Mouse (Mus musculus) heart, embryonic 16.5 days (tissue): ENCODE data around the gene Ablim1. TPM values are rescaled to one million over a fixed set of nuclear protein-coding genes. Genes with fewer than 3 reads are reported as not detected.
A peak's percentile ranks its signal among the peaks of the same experiment; 100 is the strongest.

ENCODE experiments used
- ATAC-seq: fragments of 200-750 bp; cut with Nextera tagmentation; replicated peaks from 2 replicates; pipeline ENCODE4 v1.8.0; 2017; ENCODE audit warnings: moderate number of reproducible peaks; ENCODE audit not compliant: insufficient read depth, low FRiP score; ENCODE audit errors: extremely low read depth
- H3K27ac ChIP-seq: fragments of 300-500 bp; sonication (generic); 2 replicates; pipeline ENCODE4 v1.5.1; 2014; ENCODE audit warnings: mild to moderate bottlenecking, low read length, control low read depth, moderate library complexity
- H3K27me3 ChIP-seq: fragments of 300-500 bp; sonication (generic); 2 replicates; pipeline ENCODE4 v1.6.1; 2014; ENCODE audit warnings: low read length, mixed read lengths; ENCODE audit not compliant: control insufficient read depth, insufficient read depth
- H3K36me3 ChIP-seq: fragments of 300-500 bp; sonication (generic); 2 replicates; pipeline ENCODE4 v1.6.1; 2014; ENCODE audit not compliant: control insufficient read depth, insufficient read depth
- H3K4me1 ChIP-seq: fragments of 300-500 bp; sonication (generic); 2 replicates; pipeline ENCODE4 v1.6.1; 2014; ENCODE audit warnings: low read length, mixed read lengths; ENCODE audit not compliant: control insufficient read depth, insufficient read depth
- H3K4me2 ChIP-seq: fragments of 300-500 bp; sonication (generic); 2 replicates; pipeline ENCODE4 v1.6.1; 2014; ENCODE audit warnings: low read depth, mild to moderate bottlenecking, control low read depth, low read length
- H3K4me3 ChIP-seq: fragments of 300-500 bp; sonication (generic); 2 replicates; pipeline ENCODE4 v1.5.1; 2014; ENCODE audit warnings: mild to moderate bottlenecking, control low read depth, low read length
- H3K9ac ChIP-seq: fragments of 300-500 bp; sonication (generic); 2 replicates; pipeline ENCODE4 v1.6.1; 2014; ENCODE audit warnings: low read length, control low read depth
- H3K9me3 ChIP-seq: fragments of 300-500 bp; sonication (generic); replicated peaks from 2 replicates; pipeline ENCODE4 v1.6.1; 2016; ENCODE audit warnings: low read length; ENCODE audit not compliant: control insufficient read depth
- WGBS: fragments of 180-500 bp; shearing (Covaris S2); extraction: QIAGEN DNeasy Blood & Tissue Kit; methylation state at CpG from one replicate; pipeline ENCODE4 v1.1.7; 2014; 5-methylcytosine and 5-hydroxymethylcytosine counted together
- polyA plus RNA-seq: library from polyadenylated mRNA; unstranded; fragments of >200 nt; fragmentation: Nextera tagmentation; extraction: Ambion mirVana; gene quantifications from 2 replicates; pipeline ENCODE4 v1.2.1, GENCODE M21; 2015

Gene Ablim1
- polyA plus RNA-seq, 1 experiment from 2014 or later: 72.6 TPM

DNA sequence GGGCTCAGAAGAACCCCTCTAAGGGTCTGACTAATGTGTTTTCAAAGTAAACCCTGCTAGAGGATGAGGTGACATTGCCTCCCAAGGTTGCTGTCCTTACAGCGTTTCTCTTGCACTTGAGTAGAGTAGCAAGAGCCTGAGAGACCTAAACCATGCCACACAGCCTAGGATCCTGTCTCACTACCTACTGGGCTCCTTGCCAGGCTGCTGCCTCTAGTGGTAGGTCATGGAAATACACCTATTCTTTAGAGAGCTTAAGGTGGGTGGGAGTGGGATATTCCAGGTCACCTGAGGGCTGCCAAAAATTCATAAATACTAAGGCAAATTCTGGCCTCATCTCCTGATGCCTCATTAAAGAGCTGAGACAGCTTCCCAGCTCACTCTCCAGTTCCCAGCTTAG is 164.4 kb downstream of the Ablim1 start:
- no peak for ATAC-seq
- no peak overlapping the region for H3K4me3 ChIP-seq
- H3K4me1 ChIP-seq: peaks cover 46% of the 10 kb centered on the region
- H3K9me3 ChIP-seq: no peaks in the 10 kb centered on the region
- no peak overlapping the region for H3K27ac ChIP-seq
- H3K27me3 ChIP-seq: no peaks in the 10 kb centered on the region
- WGBS: 19% methylated on average over 1 of the region's 1 CpGs
- H3K9ac ChIP-seq: no peak overlapping the region
- no peak overlapping the region for H3K4me2 ChIP-seq
- H3K36me3 ChIP-seq: peaks cover 14% of the 10 kb centered on the region

DNA sequence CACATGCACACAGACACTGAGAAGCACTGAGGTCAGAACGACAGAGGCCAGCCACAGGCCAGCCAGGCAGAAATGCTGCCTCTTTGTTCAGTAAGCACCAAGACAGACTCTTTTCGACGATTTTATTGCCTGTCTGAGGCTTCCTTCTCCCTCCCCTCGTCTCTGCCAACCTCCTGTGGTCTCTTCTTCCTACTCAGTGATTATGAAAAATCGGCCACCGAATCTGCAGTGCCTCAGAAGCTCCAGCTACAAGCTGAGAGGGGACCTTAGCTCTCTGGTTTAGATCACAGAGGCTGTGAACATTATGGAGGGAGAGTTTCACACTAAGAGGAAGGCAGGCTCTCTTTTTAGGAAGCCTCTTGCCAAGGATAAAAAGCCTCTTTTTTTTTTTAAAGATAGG is 167.0 kb downstream of the Ablim1 start:
- Histone ChIP-seq H3K27ac (peak overlapping the region; percentile 6), H3K9me3 (no peaks in the 10 kb centered on the region), H3K27me3 (no peaks in the 10 kb centered on the region), H3K4me1 (peaks cover 26% of the 10 kb centered on the region), H3K4me3 (no peak overlapping the region), H3K4me2 (no peak overlapping the region), H3K36me3 (peaks cover 15% of the 10 kb centered on the region), H3K9ac (no peak overlapping the region)
- ATAC-seq: no peak
- 26% methylated on average over 6 of the region's 6 CpGs for WGBS

DNA sequence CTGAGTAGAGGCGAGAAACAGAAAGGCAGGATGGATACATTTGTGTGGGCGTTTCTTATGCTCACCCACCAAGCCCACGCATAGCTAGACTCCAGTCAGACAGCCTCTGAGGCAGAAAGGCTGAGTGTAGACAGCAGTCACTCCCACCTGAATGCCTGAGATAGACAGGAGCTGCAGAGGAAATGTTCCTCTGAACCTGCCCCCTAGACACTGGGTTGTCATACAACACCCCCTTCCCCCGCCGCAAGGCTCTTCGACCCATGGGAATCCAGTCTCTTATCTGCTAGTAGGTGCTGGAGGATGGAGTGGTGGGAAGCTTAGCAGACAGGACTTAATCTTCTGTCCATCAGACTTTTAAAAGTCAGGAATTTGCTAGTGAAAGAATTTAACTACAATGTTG is 167.8 kb downstream of the Ablim1 start:
- 27% methylated on average over 6 of the region's 6 CpGs for WGBS
- Histone ChIP-seq H3K4me1 (peaks cover 20% of the 10 kb centered on the region), H3K9ac (no peak overlapping the region), H3K4me2 (no peak overlapping the region), H3K27me3 (no peaks in the 10 kb centered on the region), H3K4me3 (no peak overlapping the region), H3K27ac (peak overlapping the region; percentile 14), H3K36me3 (peaks cover 15% of the 10 kb centered on the region), H3K9me3 (no peaks in the 10 kb centered on the region)
- ATAC-seq: no peak; the same call in 1 of the 2 replicates

DNA sequence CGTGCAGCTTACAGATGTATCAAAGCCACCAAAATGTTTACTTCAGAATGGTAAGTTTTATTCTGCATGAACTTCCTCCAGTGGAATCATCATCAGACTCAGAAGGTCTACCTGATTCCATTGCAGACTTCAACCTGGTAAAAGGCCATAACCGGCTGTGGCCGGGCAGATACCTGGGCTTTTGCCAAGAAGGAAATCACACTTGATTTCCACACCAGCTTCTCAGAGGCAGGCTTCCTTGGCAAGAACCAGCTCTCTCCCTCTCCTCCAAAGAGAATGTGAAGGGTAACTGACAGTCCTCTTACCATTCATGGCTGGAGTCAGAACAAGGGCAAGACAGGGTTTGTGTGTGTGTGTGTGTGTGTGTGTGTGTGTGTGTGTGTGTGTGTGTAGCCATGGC is 171.1 kb downstream of the Ablim1 start:
- no peak for ATAC-seq
- Histone ChIP-seq H3K4me1 (peaks cover 18% of the 10 kb centered on the region), H3K9me3 (no peaks in the 10 kb centered on the region), H3K9ac (no peak overlapping the region), H3K4me3 (no peak overlapping the region), H3K27ac (peak overlapping the region; percentile 28; the same call in 1 of the 2 replicates), H3K4me2 (no peak overlapping the region), H3K36me3 (peaks cover 10% of the 10 kb centered on the region), H3K27me3 (no peaks in the 10 kb centered on the region)
- WGBS: 29% methylated on average over 3 of the region's 3 CpGs

DNA sequence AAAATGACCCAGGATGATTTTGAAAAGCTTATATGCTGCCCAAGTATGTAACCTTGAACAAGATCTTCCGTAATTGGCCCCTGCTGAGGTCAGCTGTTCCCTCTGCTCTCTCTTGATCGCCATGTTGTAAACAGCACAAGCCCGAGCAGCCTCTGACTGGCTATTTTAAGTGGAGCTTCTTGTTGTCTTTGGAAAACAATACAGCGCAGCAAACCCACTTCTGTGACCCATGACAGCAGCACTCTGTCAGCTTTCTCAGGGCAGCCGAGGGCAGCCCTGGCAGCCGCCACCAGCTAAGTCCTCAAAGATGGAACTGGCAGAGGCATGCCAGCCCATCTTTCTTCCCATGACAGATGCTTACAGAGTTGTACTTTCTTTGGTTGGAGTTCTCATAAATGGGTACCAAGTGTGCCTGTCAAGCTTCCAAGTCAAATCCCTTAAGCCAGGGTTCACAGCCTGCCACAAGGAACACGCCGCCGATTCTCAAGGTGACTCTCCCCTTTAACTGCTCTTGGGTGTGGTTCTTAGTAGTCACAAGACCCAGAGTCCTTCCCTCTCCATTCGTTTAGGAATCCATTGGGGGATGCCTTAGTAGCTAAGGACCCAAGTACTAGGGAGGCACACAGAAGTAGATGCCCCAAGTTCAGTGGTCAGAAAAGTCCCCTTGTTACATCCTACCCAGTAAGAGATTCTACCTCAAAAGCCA is 172.8 kb downstream of the Ablim1 start:
- H3K27me3 ChIP-seq: no peaks in the 10 kb centered on the region
- H3K9ac ChIP-seq: no peak overlapping the region
- no peak overlapping the region for H3K4me2 ChIP-seq
- H3K4me1 ChIP-seq: peaks cover 6% of the 10 kb centered on the region
- no peak overlapping the region for H3K27ac ChIP-seq
- H3K36me3 ChIP-seq: peaks cover 10% of the 10 kb centered on the region
- ATAC-seq: no peak
- no peak overlapping the region for H3K4me3 ChIP-seq
- WGBS: 71% methylated on average over 10 of the region's 10 CpGs
- no peaks in the 10 kb centered on the region for H3K9me3 ChIP-seq

DNA sequence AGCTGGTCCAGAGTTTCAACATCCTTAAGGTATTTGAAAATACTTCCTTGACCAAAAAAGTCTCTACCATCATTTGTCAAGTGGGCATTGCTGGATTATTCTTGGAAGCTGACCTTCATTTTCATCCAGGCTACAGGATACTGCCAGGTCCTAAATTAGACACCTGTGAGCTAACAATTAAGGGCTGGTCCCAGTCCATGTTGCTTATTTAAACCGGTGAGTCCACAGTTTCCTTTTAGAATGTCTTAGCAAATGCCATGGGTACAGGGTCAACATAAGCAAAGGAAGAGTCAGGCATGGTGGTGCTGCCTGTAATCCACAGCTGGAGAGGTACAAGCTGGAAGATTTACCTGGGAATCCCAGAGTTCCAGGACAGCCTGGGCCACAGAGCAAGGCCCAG is 173.8 kb downstream of the Ablim1 start:
- Histone ChIP-seq H3K9me3 (no peaks in the 10 kb centered on the region), H3K4me2 (no peak overlapping the region), H3K9ac (0 out of 2 replicates have a peak overlapping the region, but pooled peaks have one; percentile 9), H3K4me1 (no peaks in the 10 kb centered on the region; the same call in 1 of the 2 replicates), H3K27me3 (no peaks in the 10 kb centered on the region), H3K4me3 (no peak overlapping the region), H3K27ac (no peak overlapping the region), H3K36me3 (peaks cover 7% of the 10 kb centered on the region)
- WGBS: 56% methylated on average over 1 of the region's 1 CpGs
- ATAC-seq: no peak

DNA sequence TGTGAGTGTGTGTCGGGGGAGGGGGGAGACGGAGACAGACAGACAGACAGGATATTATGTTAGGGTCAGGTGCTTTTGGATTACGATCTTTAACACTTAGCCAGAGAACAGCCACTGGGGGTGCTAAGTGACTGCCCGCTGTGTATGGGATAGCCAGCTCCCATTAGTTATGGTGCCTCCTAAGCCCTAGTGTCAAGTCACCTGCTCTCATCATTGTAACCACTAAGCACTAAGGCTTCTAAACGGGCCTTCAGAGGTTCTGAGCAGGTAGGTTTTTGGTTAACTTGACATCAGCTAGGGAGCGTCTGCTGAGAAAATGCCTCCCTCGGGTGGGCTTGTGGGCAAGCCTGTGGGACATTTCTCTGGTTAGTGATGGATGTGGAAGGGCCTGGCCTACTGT is 174.6 kb downstream of the Ablim1 start:
- H3K36me3 ChIP-seq: no peaks in the 10 kb centered on the region; the same call in 1 of the 2 replicates
- WGBS: 73% methylated on average over 7 of the region's 7 CpGs
- ATAC-seq: no peak
- H3K27me3 ChIP-seq: no peaks in the 10 kb centered on the region
- H3K4me3 ChIP-seq: no peak overlapping the region
- no peak overlapping the region for H3K27ac ChIP-seq
- no peak overlapping the region for H3K4me2 ChIP-seq
- no peak overlapping the region for H3K9ac ChIP-seq
- no peaks in the 10 kb centered on the region; the same call in 1 of the 2 replicates for H3K4me1 ChIP-seq
- H3K9me3 ChIP-seq: no peaks in the 10 kb centered on the region

DNA sequence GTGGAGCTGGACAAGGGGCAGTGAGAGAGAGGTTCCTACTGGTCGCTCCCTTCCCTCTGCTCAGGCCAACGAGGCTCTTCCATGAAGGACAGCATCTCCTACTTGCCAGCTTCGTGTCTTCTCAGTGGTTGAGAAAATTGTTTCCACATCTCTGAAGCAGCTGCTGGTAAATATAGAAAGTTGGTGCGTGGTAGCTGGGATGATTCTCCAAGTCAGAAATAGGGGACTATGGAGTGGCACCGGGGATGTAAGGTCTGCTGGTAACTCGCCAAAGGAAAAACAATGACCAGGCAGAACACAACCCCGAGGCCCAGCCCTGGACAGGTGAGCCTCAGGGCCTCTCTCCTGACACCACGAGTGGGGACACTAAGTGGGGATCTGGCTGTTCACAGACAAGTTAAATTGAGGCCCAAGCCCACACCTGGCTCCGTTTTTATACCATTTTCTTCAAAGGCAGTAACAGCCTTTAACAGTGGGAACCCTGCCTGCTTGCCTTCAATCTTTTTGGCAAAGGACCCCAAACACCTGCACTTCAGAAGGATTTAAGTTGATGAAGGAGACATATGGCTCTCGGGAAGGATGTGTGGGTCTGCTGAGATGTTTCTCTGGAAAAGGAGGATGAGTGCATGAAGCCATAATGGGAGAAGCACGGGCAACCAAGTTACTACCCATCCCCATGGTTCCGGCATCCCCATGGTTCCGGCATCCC is 175.7 kb downstream of the Ablim1 start:
- Histone ChIP-seq H3K9me3 (no peaks in the 10 kb centered on the region), H3K4me1 (peaks cover 3% of the 10 kb centered on the region), H3K27me3 (no peaks in the 10 kb centered on the region), H3K9ac (no peak overlapping the region), H3K4me2 (no peak overlapping the region), H3K36me3 (no peaks in the 10 kb centered on the region), H3K4me3 (no peak overlapping the region), H3K27ac (no peak overlapping the region)
- WGBS: 70% methylated on average over 13 of the region's 13 CpGs
- no peak for ATAC-seq

DNA sequence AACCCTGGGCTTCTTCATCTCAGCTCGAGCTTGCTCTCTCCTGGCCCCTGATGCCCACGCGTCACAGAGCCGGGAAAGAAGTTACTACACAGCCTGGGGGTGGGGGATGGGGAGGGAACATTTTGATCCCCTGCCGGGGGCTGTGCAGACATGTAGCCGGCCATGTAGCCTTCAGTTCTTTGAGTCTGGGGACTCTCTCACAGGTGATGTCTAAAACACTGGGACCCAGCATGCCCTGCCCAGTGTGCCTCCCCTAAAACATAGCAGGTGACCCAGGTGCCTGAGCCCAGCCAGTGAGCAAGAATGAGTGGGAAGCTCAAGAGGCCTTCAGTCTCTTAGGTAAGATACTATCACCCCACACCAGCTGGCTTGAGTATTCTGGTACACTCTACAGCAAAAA is 176.2 kb downstream of the Ablim1 start:
- Histone ChIP-seq H3K36me3 (no peaks in the 10 kb centered on the region), H3K9ac (no peak overlapping the region), H3K4me2 (no peak overlapping the region), H3K9me3 (no peaks in the 10 kb centered on the region), H3K27ac (no peak overlapping the region), H3K4me3 (no peak overlapping the region), H3K27me3 (no peaks in the 10 kb centered on the region), H3K4me1 (peaks cover 3% of the 10 kb centered on the region)
- WGBS: 59% methylated on average over 6 of the region's 6 CpGs
- ATAC-seq: no peak
